Mouse (Mus musculus) lung, postnatal 25 days (tissue): ENCODE results near the gene H2afb2.

Experiments used
- DNase-seq: peaks from one replicate; pipeline ENCODE4 v3.0.0; 2022; ENCODE audit warnings: low spot score

Gene H2afb2

GRCm38 (mm10) chrX:116680878-116681277 lies at the start of gene H2afb2:
TSS of gene H2afb2 (plus strand) at chrX:116681178.
- no peak for DNase-seq
